Mouse (Mus musculus): ENCODE data around the gene Cdh12.

DNA sequence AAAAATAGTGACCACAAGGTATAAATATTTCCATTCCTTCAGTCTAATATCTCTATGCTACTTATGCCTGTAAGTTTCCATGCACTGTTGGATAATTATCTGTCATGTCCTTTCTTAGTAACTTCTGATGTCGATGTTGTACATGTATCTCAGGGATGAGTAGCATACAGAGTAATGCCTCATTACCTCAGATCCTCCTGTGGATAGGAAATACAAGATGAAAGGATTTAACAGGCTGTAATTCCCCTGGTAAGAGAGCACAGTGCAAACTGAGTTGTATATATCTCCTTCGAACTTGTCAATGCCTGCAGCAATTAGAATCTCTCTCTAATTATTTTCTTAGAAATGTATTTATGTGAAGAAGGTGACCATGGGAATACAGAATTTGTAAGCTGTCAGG lies 233.7 kb downstream of the Cdh12 start:
- TF ChIP-seq HCFC1 (IDR thresholded peaks at IDR 0.05; ENCODE audit: borderline replicate concordance, insufficient read depth, low read length) = no peak
- TF ChIP-seq CHD2 (IDR thresholded peaks at IDR 0.05; ENCODE audit: low read depth, low read length) = no peak
- TF ChIP-seq ZNF384 (IDR thresholded peaks at IDR 0.05; ENCODE audit: low read depth, low read length) = no peak
- TF ChIP-seq ZC3H11A (IDR thresholded peaks at IDR 0.05; ENCODE audit: borderline replicate concordance, low read depth, low read length) = no peak
- no peak for TF ChIP-seq MAFK (IDR thresholded peaks at IDR 0.05; ENCODE audit: insufficient read depth, low read depth, low read length)

All from ES-E14 (cell line).